Mouse (Mus musculus) stomach, embryonic 14.5 days (tissue): Measurements from ENCODE around the gene Olfr520. TPM values are rescaled to one million over a fixed set of nuclear protein-coding genes. Genes with fewer than 3 reads are reported as not detected.
"Not testable (repeated sequence)": the region's sequence is repeated elsewhere in the genome, so short reads cannot be mapped to it uniquely, and the experiment has no call there.

Source experiments
- ATAC-seq: fragments of 200-750 bp; cut with Nextera tagmentation; 2 replicates; pipeline ENCODE4 v1.8.0; 2017; ENCODE audit warnings: low read depth, moderate TSS enrichment; ENCODE audit not compliant: insufficient number of reproducible peaks, insufficient read depth, low FRiP score
- H3K27ac ChIP-seq: fragments of 300-500 bp; sonication (generic); 2 replicates; pipeline ENCODE4 v1.5.1; 2014; ENCODE audit warnings: mild to moderate bottlenecking, low read length, moderate library complexity, mixed read lengths
- H3K27me3 ChIP-seq: fragments of 300-500 bp; sonication (generic); 2 replicates; pipeline ENCODE4 v1.6.1; 2014; ENCODE audit warnings: low read length, control low read depth, mixed read lengths; ENCODE audit not compliant: control insufficient read depth, insufficient read depth
- H3K36me3 ChIP-seq: fragments of 300-500 bp; sonication (generic); 2 replicates; pipeline ENCODE4 v1.6.1; 2014; ENCODE audit warnings: mild to moderate bottlenecking, control low read depth, low read length, moderate library complexity, mixed read lengths; ENCODE audit not compliant: control insufficient read depth, insufficient read depth
- H3K4me1 ChIP-seq: fragments of 300-500 bp; sonication (generic); 2 replicates; pipeline ENCODE4 v1.6.1; 2014; ENCODE audit warnings: low read length, control low read depth, mixed read lengths; ENCODE audit not compliant: control insufficient read depth, insufficient read depth
- H3K4me2 ChIP-seq: fragments of 300-500 bp; sonication (generic); replicated peaks from 2 replicates; pipeline ENCODE4 v1.6.1; 2014; ENCODE audit warnings: low read depth, low read length, control low read depth
- H3K4me3 ChIP-seq: fragments of 300-500 bp; sonication (generic); 2 replicates; pipeline ENCODE4 v1.5.1; 2014; ENCODE audit warnings: low read depth, low read length, control low read depth
- H3K9ac ChIP-seq: fragments of 300-500 bp; sonication (generic); replicated peaks from 2 replicates; pipeline ENCODE4 v1.6.1; 2014; ENCODE audit warnings: low read depth, mild to moderate bottlenecking, control low read depth, low read length, moderate library complexity, mixed read lengths
- H3K9me3 ChIP-seq: fragments of 300-500 bp; sonication (generic); 2 replicates; pipeline ENCODE4 v1.6.1; 2016; ENCODE audit warnings: low read depth, low read length, control low read depth; ENCODE audit not compliant: control insufficient read depth
- WGBS: fragments of 180-500 bp; shearing (Covaris S2); extraction: QIAGEN DNeasy Blood & Tissue Kit; methylation state at CpG from one replicate; pipeline ENCODE4 v1.1.7; 2014; 5-methylcytosine and 5-hydroxymethylcytosine counted together
- polyA plus RNA-seq: library from polyadenylated mRNA; unstranded; fragments of >200 nt; fragmentation: Nextera tagmentation; extraction: Ambion mirVana; gene quantifications from 2 replicates; pipeline ENCODE4 v1.2.1, GENCODE M21; 2014

Gene Olfr520
- polyA plus RNA-seq = not detected in 2 replicates

GRCm38 (mm10) chr7:99729973-99730372 is at the start of gene Olfr520:
Gene Olfr520 (plus strand): TSS chr7:99730273.
- no peak within 1 kb of the TSS for H3K4me2 ChIP-seq
- H3K27me3 ChIP-seq = no peaks in the 10 kb centered on the region
- H3K4me3 ChIP-seq = no peak within 1 kb of the TSS
- no peak within 1 kb of the TSS for H3K9ac ChIP-seq
- no peaks in the 10 kb centered on the region for H3K4me1 ChIP-seq
- 100% methylated on average over 2 of the region's 2 CpGs for WGBS
- no peak for ATAC-seq
- H3K27ac ChIP-seq = no peak within 1 kb of the TSS
- no peaks in the 10 kb centered on the region for H3K36me3 ChIP-seq
- H3K9me3 ChIP-seq = no peaks in the 10 kb centered on the region

GRCm38 (mm10) chr7:99680771-99681170 is 49.3 kb upstream of the Olfr520 start:
- Histone ChIP-seq H3K4me3 (no peak overlapping the region), H3K27me3 (no peaks in the 10 kb centered on the region), H3K9me3 (no peaks in the 10 kb centered on the region), H3K4me1 (no peaks in the 10 kb centered on the region), H3K9ac (no peak overlapping the region), H3K27ac (no peak overlapping the region), H3K4me2 (no peak overlapping the region), H3K36me3 (no peaks in the 10 kb centered on the region)
- WGBS = 73% methylated on average over 5 of the region's 5 CpGs
- ATAC-seq = no peak

DNA sequence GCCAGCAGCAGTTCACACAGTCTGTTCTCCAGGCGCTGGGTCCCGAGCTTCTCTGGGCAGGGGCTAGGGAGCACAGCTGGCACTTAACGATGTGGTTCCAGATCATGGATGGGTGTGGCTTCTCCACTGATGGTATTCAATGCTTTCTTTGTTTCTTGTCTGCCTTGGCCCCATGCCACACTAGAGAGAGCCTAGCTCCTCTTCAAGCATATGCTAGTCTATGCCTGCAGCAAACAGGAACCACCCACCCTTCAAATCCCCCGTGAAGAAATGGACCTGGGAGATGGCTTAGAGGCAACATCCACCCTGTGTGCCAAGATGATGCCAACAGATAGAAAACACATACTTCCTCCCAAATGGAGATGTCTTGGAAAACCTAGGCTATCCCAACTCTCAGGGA is 46.0 kb upstream of the Olfr520 start:
- Histone ChIP-seq H3K36me3 (no peaks in the 10 kb centered on the region), H3K4me1 (no peaks in the 10 kb centered on the region), H3K4me2 (no peak overlapping the region), H3K4me3 (no peak overlapping the region), H3K27me3 (no peaks in the 10 kb centered on the region), H3K9ac (no peak overlapping the region), H3K9me3 (no peaks in the 10 kb centered on the region), H3K27ac (no peak overlapping the region)
- no peak for ATAC-seq
- 59% methylated on average over 4 of the region's 4 CpGs for WGBS

GRCm38 (mm10) chr7:99690819-99691218 is 39.3 kb upstream of the Olfr520 start:
- H3K4me3 ChIP-seq = no peak overlapping the region
- no peaks in the 10 kb centered on the region for H3K4me1 ChIP-seq
- 72% methylated on average over 7 of the region's 7 CpGs for WGBS
- no peak overlapping the region for H3K9ac ChIP-seq
- H3K9me3 ChIP-seq = no peaks in the 10 kb centered on the region
- no peak for ATAC-seq
- H3K36me3 ChIP-seq = no peaks in the 10 kb centered on the region
- no peak overlapping the region for H3K27ac ChIP-seq
- no peaks in the 10 kb centered on the region for H3K27me3 ChIP-seq
- H3K4me2 ChIP-seq = no peak overlapping the region

- no peak overlapping the region for H3K27ac ChIP-seq
- no peak for ATAC-seq
- WGBS = 54% methylated on average over 3 of the region's 3 CpGs
These were observed 37.7 kb upstream of the Olfr520 start for GRCm38 (mm10) chr7:99692396-99692795.

GRCm38 (mm10) chr7:99693387-99693786 is 36.7 kb upstream of the Olfr520 start:
- Histone ChIP-seq H3K27me3 (no peaks in the 10 kb centered on the region), H3K9me3 (no peaks in the 10 kb centered on the region), H3K9ac (no peak overlapping the region), H3K27ac (no peak overlapping the region), H3K36me3 (no peaks in the 10 kb centered on the region), H3K4me3 (no peak overlapping the region), H3K4me2 (no peak overlapping the region), H3K4me1 (no peaks in the 10 kb centered on the region)
- ATAC-seq = no peak
- WGBS = 93% methylated on average over 3 of the region's 3 CpGs

More at GRCm38 (mm10) chr7:99692396-99692795, 37.7 kb upstream of the Olfr520 start:
- no peak overlapping the region for H3K9ac ChIP-seq
- no peaks in the 10 kb centered on the region for H3K36me3 ChIP-seq
- no peaks in the 10 kb centered on the region for H3K27me3 ChIP-seq
- no peaks in the 10 kb centered on the region for H3K4me1 ChIP-seq
- no peaks in the 10 kb centered on the region for H3K9me3 ChIP-seq
- no peak overlapping the region for H3K4me2 ChIP-seq
- H3K4me3 ChIP-seq = no peak overlapping the region

DNA sequence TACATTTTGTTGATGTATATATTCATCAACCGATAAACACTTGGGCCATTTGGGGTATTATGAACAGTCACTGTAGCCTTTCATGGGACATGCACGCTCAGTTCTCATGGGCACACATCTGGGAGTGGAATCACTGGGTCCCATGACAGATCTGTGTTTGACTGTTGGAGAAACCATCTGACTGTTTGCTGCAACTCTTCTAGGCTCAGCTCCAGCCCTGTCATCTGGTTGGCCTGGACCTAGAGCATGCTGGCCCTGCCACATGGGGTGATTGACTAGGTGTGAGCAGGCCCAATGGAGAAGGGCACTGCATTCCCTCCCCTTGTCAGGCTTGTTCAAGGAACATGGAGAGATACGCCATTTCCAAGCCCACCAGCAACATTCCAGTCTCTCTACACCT is 36.1 kb upstream of the Olfr520 start:
- H3K9me3 ChIP-seq = no peaks in the 10 kb centered on the region
- 85% methylated on average over 3 of the region's 3 CpGs for WGBS
- no peak overlapping the region for H3K27ac ChIP-seq
- no peaks in the 10 kb centered on the region for H3K36me3 ChIP-seq
- no peak for ATAC-seq
- no peak overlapping the region for H3K9ac ChIP-seq
- H3K4me1 ChIP-seq = no peaks in the 10 kb centered on the region
- H3K27me3 ChIP-seq = no peaks in the 10 kb centered on the region
- no peak overlapping the region for H3K4me3 ChIP-seq
- no peak overlapping the region for H3K4me2 ChIP-seq

DNA sequence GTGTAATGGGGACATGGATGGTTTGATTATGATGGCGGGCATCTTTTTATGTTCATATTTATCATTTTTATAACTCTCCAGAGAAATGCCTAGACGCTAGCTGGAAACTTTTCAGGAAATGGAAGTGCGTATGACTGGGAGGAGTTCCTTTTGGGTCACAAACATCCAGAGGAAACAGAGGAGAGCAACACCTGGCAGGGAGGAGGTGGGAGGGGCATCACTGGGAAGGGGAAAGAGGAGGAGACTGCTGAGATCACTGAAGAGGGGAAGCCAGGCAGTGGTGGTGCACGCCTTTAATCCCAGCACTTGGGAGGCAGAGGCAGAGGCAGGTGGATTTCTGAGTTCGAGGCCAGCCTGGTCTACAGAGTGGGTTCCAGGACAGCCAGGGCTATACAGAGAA is 35.6 kb upstream of the Olfr520 start:
- not testable (repeated sequence) for H3K9me3 ChIP-seq, H3K9ac ChIP-seq, H3K27me3 ChIP-seq, H3K36me3 ChIP-seq, ATAC-seq, H3K4me1 ChIP-seq, H3K4me3 ChIP-seq, H3K27ac ChIP-seq, H3K4me2 ChIP-seq
- 64% methylated on average over 5 of the region's 5 CpGs for WGBS

DNA sequence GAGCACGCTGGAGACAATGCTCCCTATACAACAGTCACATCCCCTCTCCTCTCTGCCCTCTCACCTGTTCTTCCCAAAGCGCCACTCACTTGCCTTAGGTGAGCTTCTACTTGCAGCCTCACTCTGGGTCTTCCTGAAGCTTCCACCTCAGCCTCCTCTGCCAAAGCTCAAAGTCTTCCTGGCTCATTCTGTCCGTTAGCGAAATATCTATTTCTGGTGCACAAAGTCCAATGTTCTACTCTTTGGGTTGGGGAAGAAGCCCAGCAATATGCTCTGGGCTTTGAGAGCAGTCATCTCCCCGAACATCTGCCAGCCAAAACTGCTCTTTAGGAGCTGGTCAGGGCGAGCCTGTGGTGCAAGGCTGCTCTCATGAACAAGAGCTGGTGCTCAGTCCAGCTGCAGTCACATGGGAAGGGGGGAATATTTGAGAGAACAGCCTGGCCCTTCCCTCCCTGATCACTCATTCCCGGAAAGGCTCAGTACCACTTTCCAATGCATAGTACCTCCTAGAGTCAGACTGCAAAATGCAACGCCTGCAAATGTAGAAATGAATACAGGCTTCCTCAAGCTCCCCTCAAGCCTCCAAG is 34.5 kb upstream of the Olfr520 start:
- peaks cover 3% of the 10 kb centered on the region; the same call in 1 of the 2 replicates for H3K4me1 ChIP-seq
- H3K4me2 ChIP-seq = no peak overlapping the region
- WGBS = 84% methylated on average over 8 of the region's 8 CpGs
- H3K9ac ChIP-seq = no peak overlapping the region
- no peak for ATAC-seq
- H3K27me3 ChIP-seq = no peaks in the 10 kb centered on the region
- H3K27ac ChIP-seq = no peak overlapping the region
- no peaks in the 10 kb centered on the region for H3K9me3 ChIP-seq
- H3K36me3 ChIP-seq = no peaks in the 10 kb centered on the region
- H3K4me3 ChIP-seq = no peak overlapping the region
